Mouse (Mus musculus) kidney, adult 2 months (tissue): ENCODE data around the gene Cachd1. TPM values are rescaled to one million over a fixed set of nuclear protein-coding genes. Genes with fewer than 3 reads are reported as not detected.

ENCODE experiments used
- DNase-seq: peaks from one replicate; pipeline ENCODE4 v3.0.0; 2021
- H3K27ac ChIP-seq: fragments of 200-500 bp; 2 replicates; pipeline ENCODE4 v1.5.1; 2012; ENCODE audit warnings: low read depth, low read length, control low read depth, inconsistent platforms; ENCODE audit not compliant: insufficient read depth
- H3K27me3 ChIP-seq: fragments of 200-500 bp; replicated peaks from 2 replicates; pipeline ENCODE4 v1.6.1; 2012; ENCODE audit warnings: mild to moderate bottlenecking, moderate library complexity, low read length, inconsistent platforms; ENCODE audit not compliant: control insufficient read depth, insufficient read depth
- H3K36me3 ChIP-seq: fragments of 200-500 bp; 2 replicates; pipeline ENCODE4 v1.6.1; 2012; ENCODE audit warnings: mild to moderate bottlenecking, moderate library complexity, low read length, inconsistent platforms; ENCODE audit not compliant: control insufficient read depth, insufficient read depth
- H3K4me1 ChIP-seq: fragments of 200-500 bp; 2 replicates; pipeline ENCODE4 v1.6.1; 2011; ENCODE audit warnings: low read length; ENCODE audit not compliant: control insufficient read depth, insufficient read depth
- H3K4me3 ChIP-seq: fragments of 200-500 bp; 2 replicates; pipeline ENCODE4 v1.5.1; 2011; ENCODE audit warnings: mild to moderate bottlenecking, low read depth, low read length, control low read depth; ENCODE audit not compliant: insufficient read depth
- CTCF ChIP-seq: fragments of 200-500 bp; conservative IDR thresholded peaks from 2 replicates; pipeline ENCODE4 v1.5.1; 2011; ENCODE audit warnings: low read depth, mild to moderate bottlenecking, control low read depth, low read length, moderate library complexity, mixed read lengths; ENCODE audit not compliant: insufficient read depth, insufficient read length
- POLR2A ChIP-seq: fragments of 200-500 bp; IDR thresholded peaks from one replicate; pipeline ENCODE4 v1.6.1; 2011; ENCODE audit warnings: low read depth, low read length, control low read depth
- WGBS: fragments of 180-500 bp; shearing (Covaris S2); methylation state at CpG from one replicate; pipeline ENCODE4 v1.1.7; 2018; 5-methylcytosine and 5-hydroxymethylcytosine counted together
- polyA plus RNA-seq: library from polyadenylated mRNA; depleted of rRNA; stranded (reverse); fragments of >200 nt; gene quantifications from 2 replicates; pipeline ENCODE4 v1.2.3, GENCODE M21; 2012; rRNA removed

Cachd1 gene
- 61.0 and 69.3 TPM in 2 replicates for polyA plus RNA-seq

DNA sequence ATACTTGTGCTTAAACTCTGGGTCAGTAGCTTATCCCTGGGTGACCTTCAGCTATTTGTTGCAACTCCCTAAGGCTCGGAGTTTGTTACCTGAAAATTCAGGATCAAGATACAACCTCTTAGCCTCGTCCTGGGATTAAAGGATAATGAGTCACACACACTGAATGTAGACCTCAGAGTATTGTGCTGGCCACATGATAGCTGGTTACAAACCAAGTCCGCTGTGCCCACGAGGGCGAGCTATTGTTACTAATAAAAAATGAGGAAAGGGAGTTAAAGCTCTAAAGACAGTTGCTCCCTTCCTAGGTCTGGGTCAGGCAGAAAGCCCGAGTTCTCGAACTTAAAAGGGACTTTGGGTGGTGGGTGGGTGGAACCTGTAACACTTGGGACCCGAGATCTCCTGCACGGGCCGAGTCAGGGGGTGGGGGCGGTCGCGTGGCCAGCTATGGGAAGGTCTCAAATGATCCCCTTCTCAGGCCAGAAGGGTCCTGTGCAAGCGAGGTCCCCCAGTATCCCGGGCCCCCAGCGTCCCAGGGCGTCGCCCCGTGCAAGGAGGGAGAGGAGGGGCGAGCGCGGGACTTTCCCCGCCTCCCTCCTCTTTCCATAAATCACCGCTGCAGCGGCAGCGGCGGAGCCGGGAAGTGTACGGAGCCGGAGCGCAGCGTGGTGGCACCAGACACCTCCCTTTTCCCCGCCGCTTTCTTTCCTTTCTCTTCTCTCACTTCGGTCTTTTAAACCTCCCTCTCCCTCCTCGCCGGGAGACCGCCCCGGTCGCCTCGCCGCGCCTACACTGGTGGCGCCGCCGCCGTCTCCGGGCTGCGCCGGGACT, at the start of gene Cachd1:
Cachd1 (plus strand) TSS at position 633 of the 828 bp plus-strand sequence.
- peak; percentile 91 for DNase-seq
- H3K27ac ChIP-seq: peak within 1 kb of the TSS; percentile 71
- H3K4me3 ChIP-seq: peak within 1 kb of the TSS; percentile 98
- H3K36me3 ChIP-seq: no peaks in the 10 kb centered on the region
- no peaks in the 10 kb centered on the region for H3K27me3 ChIP-seq
- under 1% methylated on average over 50 of the region's 50 CpGs for WGBS
- peaks cover 3% of the 10 kb centered on the region; the same call in 1 of the 2 replicates for H3K4me1 ChIP-seq
- TF ChIP-seq POLR2A (peak; percentile 65), CTCF (peak; percentile 33; the same call in 1 of the 2 replicates)

DNA sequence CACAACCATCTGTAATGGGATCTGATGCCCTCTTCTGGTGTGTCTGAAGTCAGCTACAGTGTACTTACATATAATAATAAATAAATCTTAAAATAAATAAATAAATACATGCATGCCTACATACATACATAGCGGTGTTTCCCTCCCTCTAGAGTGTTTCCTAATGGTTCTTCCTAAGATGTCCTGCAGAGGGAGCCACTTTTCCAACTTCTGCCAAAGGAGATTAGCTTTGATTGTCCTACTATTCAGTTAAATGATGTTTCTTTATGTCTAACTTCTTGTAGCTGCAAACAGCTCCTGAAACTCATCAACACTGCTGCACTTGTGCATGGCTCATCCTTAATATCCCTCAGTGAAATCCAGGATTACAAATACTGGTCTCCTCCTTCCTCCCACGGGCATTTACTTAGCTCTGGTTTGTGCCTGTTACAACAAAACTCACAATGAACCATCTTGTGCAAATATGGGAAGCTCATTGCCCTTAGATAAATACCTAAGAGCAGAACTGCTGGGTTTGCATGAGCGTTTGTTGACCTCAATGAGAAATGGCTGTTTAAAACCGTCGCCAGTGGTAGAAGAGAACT, 47.5 kb upstream of the Cachd1 start:
- H3K36me3 ChIP-seq: no peaks in the 10 kb centered on the region
- peak; percentile 54 for DNase-seq
- no peak overlapping the region for H3K27ac ChIP-seq
- H3K4me3 ChIP-seq: no peak overlapping the region
- TF ChIP-seq POLR2A: no peak
- TF ChIP-seq CTCF: no peak
- WGBS: 83% methylated on average over 5 of the region's 5 CpGs
- H3K27me3 ChIP-seq: no peaks in the 10 kb centered on the region
- H3K4me1 ChIP-seq: peaks cover 3% of the 10 kb centered on the region; the same call in 1 of the 2 replicates

DNA sequence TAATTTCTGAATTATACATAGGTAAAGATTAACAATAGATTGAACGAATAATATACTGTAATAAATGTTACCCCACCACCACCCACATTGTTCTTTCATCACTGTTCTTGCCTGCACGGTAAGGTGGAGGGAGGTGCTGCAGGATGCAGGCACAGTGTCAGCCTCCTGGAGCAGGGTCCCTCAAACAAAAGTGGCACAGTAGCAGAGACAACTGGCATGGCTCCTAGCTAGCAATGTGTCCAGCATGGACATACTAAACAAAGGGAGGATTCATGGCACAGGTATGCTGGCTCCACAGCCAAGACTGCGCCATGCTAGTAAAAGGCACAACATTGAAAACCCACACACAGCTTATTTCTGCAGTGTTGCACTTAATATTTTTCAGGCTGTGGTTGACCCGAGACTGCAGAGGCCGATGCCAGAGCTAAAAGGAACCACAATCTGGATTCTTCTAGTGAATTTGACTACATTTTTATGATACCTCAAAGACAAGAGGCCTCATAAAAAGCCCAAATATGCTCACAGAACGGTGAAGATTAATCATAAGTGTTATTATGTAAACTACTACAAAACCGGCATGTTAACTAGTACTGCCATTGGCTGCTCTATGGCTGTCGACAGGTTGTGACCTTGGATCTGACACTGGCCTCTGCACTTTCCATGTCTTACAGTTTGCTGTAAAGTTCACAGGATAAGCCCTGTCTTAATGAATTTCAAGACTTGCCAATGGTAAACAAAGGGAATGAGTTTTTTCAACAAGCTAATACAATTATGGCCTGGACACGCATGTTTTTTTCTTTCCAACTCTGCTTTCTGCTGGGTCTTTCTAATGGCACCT, 41.2 kb upstream of the Cachd1 start:
- Histone ChIP-seq H3K4me1 (no peaks in the 10 kb centered on the region), H3K27me3 (no peaks in the 10 kb centered on the region), H3K27ac (no peak overlapping the region), H3K36me3 (no peaks in the 10 kb centered on the region), H3K4me3 (no peak overlapping the region)
- DNase-seq: no peak
- 84% methylated on average over 9 of the region's 9 CpGs for WGBS
- TF ChIP-seq CTCF (no peak), POLR2A (no peak)

DNA sequence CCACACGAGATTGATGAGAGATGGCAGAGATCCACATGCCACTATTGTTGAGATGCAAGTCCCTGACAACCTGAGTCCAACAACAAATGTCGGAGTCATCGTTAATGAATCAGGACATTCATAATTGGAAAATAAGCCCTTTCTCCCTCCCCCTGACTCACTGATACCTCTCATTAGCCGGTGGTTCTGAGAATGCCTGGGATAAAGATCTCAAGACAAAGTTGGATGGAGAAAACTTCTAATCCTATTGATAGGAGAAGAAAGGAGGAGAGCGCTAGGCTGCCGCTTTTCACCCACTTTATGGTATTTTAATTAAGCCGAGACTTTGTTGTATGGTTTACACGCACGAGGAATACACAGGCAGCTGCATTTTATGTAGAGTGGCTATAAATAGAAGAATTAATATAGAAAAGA, 40.5 kb upstream of the Cachd1 start:
- Histone ChIP-seq H3K4me1 (peaks cover 3% of the 10 kb centered on the region; the same call in 1 of the 2 replicates), H3K36me3 (no peaks in the 10 kb centered on the region), H3K27ac (no peak overlapping the region), H3K4me3 (no peak overlapping the region), H3K27me3 (no peaks in the 10 kb centered on the region)
- 91% methylated on average over 9 of the region's 9 CpGs for WGBS
- no peak for TF ChIP-seq CTCF
- no peak for TF ChIP-seq POLR2A
- DNase-seq: no peak

DNA sequence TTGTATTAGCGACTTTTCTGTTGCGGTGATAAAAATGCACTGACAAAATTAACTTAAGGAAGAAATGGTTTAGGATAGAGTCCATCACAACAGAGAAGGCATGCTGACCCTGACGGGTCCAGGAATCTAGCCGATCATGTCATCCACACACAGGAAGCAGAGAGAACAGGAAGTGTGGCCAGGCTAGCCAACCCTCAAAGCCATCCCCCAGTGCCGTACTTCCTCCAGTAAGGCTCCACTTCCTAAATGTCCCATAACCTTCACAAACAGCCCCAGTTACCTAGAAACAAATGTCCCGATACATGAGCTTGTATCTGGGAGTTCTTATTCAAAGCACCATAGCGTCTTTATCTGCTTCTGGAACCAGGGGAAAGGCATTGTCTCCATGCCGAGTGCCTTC, 32.9 kb upstream of the Cachd1 start:
- no peak overlapping the region for H3K27ac ChIP-seq
- no peak for DNase-seq
- WGBS: 78% methylated on average over 8 of the region's 8 CpGs
- no peaks in the 10 kb centered on the region for H3K27me3 ChIP-seq
- peaks cover 3% of the 10 kb centered on the region; the same call in 1 of the 2 replicates for H3K4me1 ChIP-seq
- TF ChIP-seq CTCF: no peak
- TF ChIP-seq POLR2A: no peak
- no peaks in the 10 kb centered on the region for H3K36me3 ChIP-seq
- no peak overlapping the region for H3K4me3 ChIP-seq

DNA sequence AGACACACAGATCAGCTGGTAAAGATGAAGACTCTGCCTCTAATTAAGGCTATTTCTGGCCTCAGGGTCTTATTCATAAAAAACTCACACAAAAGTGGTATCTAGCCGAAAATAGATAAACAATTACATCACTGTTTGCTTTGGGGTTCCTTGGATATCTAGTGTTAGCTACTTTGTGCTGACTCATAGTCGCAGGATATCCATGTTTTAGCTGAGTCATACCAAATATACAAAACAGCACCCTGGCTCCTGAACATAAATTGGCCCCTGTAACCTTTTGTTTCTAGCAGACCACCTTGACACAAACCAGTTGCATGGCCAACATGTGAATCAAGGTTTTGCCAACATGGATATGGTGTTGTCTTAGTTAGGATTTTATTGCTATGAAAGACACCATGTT, 24.2 kb upstream of the Cachd1 start:
- Histone ChIP-seq H3K4me3 (no peak overlapping the region), H3K36me3 (no peaks in the 10 kb centered on the region), H3K27me3 (no peaks in the 10 kb centered on the region), H3K4me1 (no peaks in the 10 kb centered on the region), H3K27ac (no peak overlapping the region)
- DNase-seq: no peak
- WGBS: 89% methylated on average over 2 of the region's 2 CpGs
- TF ChIP-seq POLR2A (no peak), CTCF (no peak)

DNA sequence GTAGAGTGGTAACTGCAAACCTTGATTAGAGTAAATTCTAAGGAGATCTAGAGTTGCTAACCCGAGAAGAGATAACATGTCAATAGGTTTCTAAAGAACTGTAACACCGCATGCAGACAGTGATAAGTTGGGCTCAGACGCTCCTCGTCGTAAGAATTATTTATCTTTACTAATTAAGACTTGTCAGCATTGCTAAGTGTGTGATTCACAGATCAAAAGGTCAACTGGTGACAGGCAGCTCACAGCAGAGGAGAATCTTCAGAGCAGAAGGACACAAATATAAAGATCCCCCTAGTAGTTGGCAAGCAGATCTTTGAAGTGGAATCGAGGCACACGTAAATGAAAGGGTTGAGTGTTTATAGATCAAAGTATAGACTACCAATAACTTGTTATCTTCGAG, 20.8 kb upstream of the Cachd1 start:
- Histone ChIP-seq H3K4me3 (no peak overlapping the region), H3K36me3 (no peaks in the 10 kb centered on the region), H3K27me3 (no peaks in the 10 kb centered on the region), H3K4me1 (no peaks in the 10 kb centered on the region), H3K27ac (no peak overlapping the region)
- DNase-seq: no peak
- 61% methylated on average over 8 of the region's 8 CpGs for WGBS
- TF ChIP-seq CTCF: no peak
- TF ChIP-seq POLR2A: no peak
